Mouse (Mus musculus) spleen, adult 2 months (tissue): ENCODE data around the gene Tcp11l1.

Experiments used
- CTCF ChIP-seq: fragments of 200-500 bp; IDR thresholded peaks from 2 replicates; pipeline ENCODE4 v1.5.1; 2011; ENCODE audit warnings: mild to moderate bottlenecking, inconsistent platforms; ENCODE audit not compliant: insufficient read depth, insufficient read length, insufficient replicate concordance; ENCODE audit errors: extremely low read depth
- POLR2A ChIP-seq: fragments of 200-500 bp; IDR thresholded peaks from 2 replicates; pipeline ENCODE4 v1.6.1; 2011; ENCODE audit warnings: low read depth, low read length, inconsistent platforms

DNA sequence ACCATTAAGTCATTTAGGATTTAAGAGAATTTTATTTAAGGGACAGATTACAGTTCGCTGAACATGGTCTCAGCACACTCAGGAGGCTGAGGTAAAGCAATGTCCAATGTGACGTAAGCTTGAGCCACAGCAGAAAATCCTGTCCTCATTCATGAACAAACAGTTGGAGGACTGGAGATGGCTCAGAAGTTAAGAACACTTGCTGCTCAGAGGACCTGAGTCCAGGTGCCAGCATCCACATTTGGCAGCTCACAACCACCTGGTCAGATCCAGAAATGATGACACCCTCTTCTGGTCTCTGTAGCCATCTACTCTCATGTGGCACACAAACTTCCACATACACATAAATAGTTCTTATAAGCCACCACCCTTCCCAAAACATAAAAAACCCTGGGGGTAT is 27.7 kb upstream of the Tcp11l1 start:
- TF ChIP-seq CTCF: no peak
- no peak for TF ChIP-seq POLR2A
